Mouse (Mus musculus) limb, embryonic 15.5 days (tissue): ENCODE measurements around the gene Lsm4. TPM values are rescaled to one million over a fixed set of nuclear protein-coding genes. Genes with fewer than 3 reads are reported as not detected.

Experiments
- ATAC-seq: fragments of 200-750 bp; cut with Nextera tagmentation; 2 replicates; pipeline ENCODE4 v1.8.0; 2017; ENCODE audit warnings: low read depth, moderate TSS enrichment; ENCODE audit not compliant: insufficient number of reproducible peaks, low FRiP score, low TSS enrichment
- H3K27ac ChIP-seq: fragments of 300-500 bp; sonication (generic); 2 replicates; pipeline ENCODE4 v1.5.1; 2015; ENCODE audit warnings: moderate library complexity, mild to moderate bottlenecking, inconsistent platforms
- H3K27me3 ChIP-seq: fragments of 300-500 bp; sonication (generic); 2 replicates; pipeline ENCODE4 v1.6.1; 2015; ENCODE audit warnings: inconsistent platforms
- H3K36me3 ChIP-seq: fragments of 300-500 bp; sonication (generic); 2 replicates; pipeline ENCODE4 v1.6.1; 2015; ENCODE audit warnings: inconsistent platforms
- H3K4me1 ChIP-seq: fragments of 300-500 bp; sonication (generic); 2 replicates; pipeline ENCODE4 v1.6.1; 2015; ENCODE audit warnings: inconsistent platforms
- H3K4me2 ChIP-seq: fragments of 300-500 bp; sonication (generic); 2 replicates; pipeline ENCODE4 v1.6.1; 2015; ENCODE audit warnings: mild to moderate bottlenecking, inconsistent platforms
- H3K4me3 ChIP-seq: fragments of 300-500 bp; sonication (generic); 2 replicates; pipeline ENCODE4 v1.5.1; 2015; ENCODE audit warnings: mild to moderate bottlenecking, inconsistent platforms
- H3K9ac ChIP-seq: fragments of 300-500 bp; sonication (generic); 2 replicates; pipeline ENCODE4 v1.6.1; 2015; ENCODE audit warnings: inconsistent platforms
- H3K9me3 ChIP-seq: fragments of 300-500 bp; sonication (generic); 2 replicates; pipeline ENCODE4 v1.6.1; 2016; ENCODE audit warnings: inconsistent platforms
- WGBS: fragments of 180-500 bp; shearing (Covaris S2); methylation state at CpG from one replicate; pipeline ENCODE4 v1.1.7; 2015; 5-methylcytosine and 5-hydroxymethylcytosine counted together
- polyA plus RNA-seq: library from polyadenylated mRNA; unstranded; fragments of >200 nt; fragmentation: Nextera tagmentation; extraction: Ambion mirVana; gene quantifications from 2 replicates; pipeline ENCODE4 v1.2.1, GENCODE M21; 2015

Gene Lsm4
- polyA plus RNA-seq, 1 experiment from 2014 or later, result 199 TPM

- no peaks in the 10 kb centered on the region; the same call in 1 of the 2 replicates for H3K4me1 ChIP-seq
Measured at GRCm38 (mm10) chr8:70708281-70708680, 35.2 kb downstream of the Lsm4 start.

GRCm38 (mm10) chr8:70709794-70710193, 36.7 kb downstream of the Lsm4 start:
- Histone ChIP-seq H3K4me1 (no peaks in the 10 kb centered on the region), H3K27me3 (no peaks in the 10 kb centered on the region), H3K4me2 (no peak overlapping the region), H3K27ac (no peak overlapping the region), H3K9me3 (no peaks in the 10 kb centered on the region), H3K4me3 (no peak overlapping the region), H3K36me3 (no peaks in the 10 kb centered on the region), H3K9ac (no peak overlapping the region)
- ATAC-seq, result no peak
- 93% methylated on average over 9 of the region's 9 CpGs for WGBS

More at GRCm38 (mm10) chr8:70708281-70708680, 35.2 kb downstream of the Lsm4 start:
- H3K36me3 ChIP-seq, result no peaks in the 10 kb centered on the region
- no peak for ATAC-seq
- no peak overlapping the region for H3K9ac ChIP-seq
- H3K9me3 ChIP-seq, result no peaks in the 10 kb centered on the region
- no peak overlapping the region for H3K27ac ChIP-seq
- no peak overlapping the region for H3K4me2 ChIP-seq
- WGBS, result 88% methylated on average over 14 of the region's 14 CpGs
- no peaks in the 10 kb centered on the region for H3K27me3 ChIP-seq
- H3K4me3 ChIP-seq, result no peak overlapping the region

GRCm38 (mm10) chr8:70710296-70710695, 37.2 kb downstream of the Lsm4 start:
- no peaks in the 10 kb centered on the region for H3K4me1 ChIP-seq
- H3K4me3 ChIP-seq, result no peak overlapping the region
- no peaks in the 10 kb centered on the region for H3K36me3 ChIP-seq
- no peaks in the 10 kb centered on the region for H3K27me3 ChIP-seq
- WGBS, result 91% methylated on average over 1 of the region's 1 CpGs
- H3K4me2 ChIP-seq, result no peak overlapping the region
- H3K27ac ChIP-seq, result no peak overlapping the region
- H3K9ac ChIP-seq, result no peak overlapping the region
- no peaks in the 10 kb centered on the region for H3K9me3 ChIP-seq
- ATAC-seq, result no peak

DNA sequence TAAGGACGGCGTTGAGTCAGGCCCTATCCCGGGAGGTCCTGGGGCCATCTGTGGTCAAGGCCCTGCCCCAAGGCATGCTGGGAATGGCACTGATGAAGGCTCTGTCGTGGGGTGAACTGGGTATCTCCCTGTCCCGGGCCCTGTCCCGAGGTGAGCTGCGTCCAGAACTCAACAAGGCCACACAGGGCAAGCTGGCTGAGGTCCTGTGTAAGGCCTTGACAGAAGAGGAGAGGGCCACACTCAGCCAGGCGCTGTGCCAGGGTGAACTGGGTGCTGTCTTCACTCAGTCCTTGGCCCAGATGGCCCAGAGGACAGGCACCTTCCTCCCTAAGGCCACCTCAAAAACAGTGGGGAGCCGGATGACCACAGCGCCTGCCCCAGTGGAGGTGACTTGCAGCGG, 38.0 kb downstream of the Lsm4 start:
- H3K9me3 ChIP-seq, result no peaks in the 10 kb centered on the region
- 87% methylated on average over 11 of the region's 11 CpGs for WGBS
- H3K27me3 ChIP-seq, result no peaks in the 10 kb centered on the region
- H3K36me3 ChIP-seq, result no peaks in the 10 kb centered on the region
- no peak overlapping the region for H3K4me3 ChIP-seq
- no peak overlapping the region for H3K9ac ChIP-seq
- H3K27ac ChIP-seq, result no peak overlapping the region
- no peaks in the 10 kb centered on the region for H3K4me1 ChIP-seq
- ATAC-seq, result no peak
- no peak overlapping the region for H3K4me2 ChIP-seq

GRCm38 (mm10) chr8:70713991-70714390, 40.9 kb downstream of the Lsm4 start:
- Histone ChIP-seq H3K36me3 (no peaks in the 10 kb centered on the region), H3K4me1 (peaks cover 3% of the 10 kb centered on the region; the same call in 1 of the 2 replicates), H3K4me2 (no peak overlapping the region), H3K9me3 (no peaks in the 10 kb centered on the region), H3K4me3 (no peak overlapping the region), H3K27ac (no peak overlapping the region), H3K27me3 (0 out of 2 replicates have a peak, but pooled peaks cover 7% of the 10 kb centered on the region), H3K9ac (no peak overlapping the region)
- no peak for ATAC-seq
- WGBS, result 75% methylated on average over 7 of the region's 7 CpGs

DNA sequence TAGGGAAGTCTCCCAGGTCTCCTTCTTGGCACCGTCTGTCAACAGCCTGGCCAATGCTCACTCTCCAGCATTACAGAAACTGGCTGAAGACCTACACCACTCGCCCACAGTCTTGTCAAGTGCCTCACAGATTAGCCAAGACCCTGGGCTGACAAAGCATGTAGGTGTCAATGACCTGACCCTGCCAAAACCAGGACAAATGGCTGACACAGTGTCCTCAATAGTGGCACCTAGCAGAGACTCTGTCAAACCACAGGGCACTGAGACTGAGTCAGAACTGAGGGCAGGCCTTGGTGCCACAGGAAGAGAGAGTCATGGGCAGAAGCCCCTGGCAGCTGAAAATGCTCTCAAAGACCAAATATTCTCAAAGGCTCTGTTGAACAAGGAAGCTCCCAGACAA, 42.0 kb downstream of the Lsm4 start:
- peaks cover 3% of the 10 kb centered on the region; the same call in 1 of the 2 replicates for H3K4me1 ChIP-seq
- ATAC-seq, result no peak
- no peak overlapping the region for H3K4me3 ChIP-seq
- no peaks in the 10 kb centered on the region for H3K9me3 ChIP-seq
- WGBS, result 52% methylated on average over 2 of the region's 2 CpGs
- H3K9ac ChIP-seq, result no peak overlapping the region
- H3K27ac ChIP-seq, result no peak overlapping the region
- 0 out of 2 replicates have a peak, but pooled peaks cover 7% of the 10 kb centered on the region for H3K27me3 ChIP-seq
- no peak overlapping the region for H3K4me2 ChIP-seq
- no peaks in the 10 kb centered on the region for H3K36me3 ChIP-seq

DNA sequence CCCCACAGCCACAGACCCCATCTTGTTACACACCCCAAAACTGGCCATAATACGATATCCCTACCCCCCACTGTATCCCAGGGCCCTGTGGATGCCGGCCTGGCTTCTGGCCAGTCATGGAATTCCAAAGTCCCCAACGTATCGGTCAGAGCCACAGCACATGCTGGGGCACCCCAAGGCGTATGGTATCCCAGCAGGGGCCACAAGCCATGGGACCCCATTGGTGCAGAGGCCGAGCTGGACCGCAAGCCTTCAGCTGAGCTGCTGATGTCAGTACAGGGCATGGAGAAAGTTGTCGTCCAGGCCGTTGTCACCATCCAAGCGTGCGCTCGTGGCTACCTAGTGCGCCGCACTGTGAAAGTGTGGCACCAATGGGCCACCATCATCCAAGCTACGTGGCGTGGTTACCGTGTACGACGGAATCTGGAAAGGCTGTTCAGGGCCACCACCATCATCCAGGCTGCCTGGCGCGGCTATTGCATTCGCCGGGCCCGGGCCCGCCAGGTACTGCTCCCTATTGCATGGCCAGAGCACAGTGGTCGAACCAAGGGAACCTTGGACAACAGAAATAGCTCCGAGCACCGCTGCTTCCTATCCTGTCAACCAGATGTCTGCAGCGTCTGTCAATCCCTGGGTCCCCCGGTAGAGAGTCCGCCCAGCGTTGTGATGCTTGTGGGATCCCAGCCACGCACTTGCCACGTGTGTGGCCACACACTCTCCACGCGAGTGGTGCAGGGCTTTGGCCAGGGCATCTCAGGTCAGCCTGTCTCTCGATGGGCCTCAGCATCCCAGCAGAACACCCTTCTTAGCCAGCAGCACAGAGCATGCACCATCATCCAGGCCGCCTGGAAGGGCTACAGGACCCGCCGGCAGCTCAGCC, 43.7 kb downstream of the Lsm4 start:
- H3K4me3 ChIP-seq, result no peak overlapping the region

DNA sequence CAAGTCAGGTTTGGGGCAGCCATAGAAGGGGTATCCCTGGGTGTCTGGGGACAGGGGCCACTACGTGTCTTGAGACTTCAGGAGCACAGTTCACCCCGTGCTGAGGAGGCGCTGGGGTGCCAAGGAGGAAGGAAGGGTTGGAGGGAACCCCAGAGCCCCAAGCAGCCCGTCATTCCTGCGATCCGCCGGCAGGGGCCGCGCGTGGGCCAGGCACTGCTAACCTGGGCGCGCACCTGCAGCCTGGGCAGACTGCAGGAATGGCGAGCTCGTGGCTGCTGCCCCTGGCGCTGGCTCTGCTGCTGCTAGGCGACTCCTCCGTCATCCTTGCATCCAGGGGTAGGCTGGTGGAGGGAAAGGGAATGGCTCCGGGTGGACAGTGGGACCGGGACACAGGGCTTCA, 45.2 kb downstream of the Lsm4 start, which contains the start of gene Gm3336:
Gene Gm3336, plus strand, starts transcription at position 247 of the 400 bp plus-strand sequence.
- peaks cover 3% of the 10 kb centered on the region; the same call in 1 of the 2 replicates for H3K4me1 ChIP-seq
- H3K27me3 ChIP-seq, result 0 out of 2 replicates have a peak, but pooled peaks cover 7% of the 10 kb centered on the region
- H3K27ac ChIP-seq, result no peak within 1 kb of the TSS
- H3K4me3 ChIP-seq, result no peak within 1 kb of the TSS
- H3K9me3 ChIP-seq, result no peaks in the 10 kb centered on the region
- ATAC-seq, result no peak
- 1% methylated on average over 19 of the region's 19 CpGs for WGBS
- no peak within 1 kb of the TSS for H3K9ac ChIP-seq
- H3K36me3 ChIP-seq, result no peaks in the 10 kb centered on the region
- H3K4me2 ChIP-seq, result no peak within 1 kb of the TSS

More for the DNA sequence above, 43.7 kb downstream of the Lsm4 start:
- no peak for ATAC-seq
- Histone ChIP-seq H3K27ac (no peak overlapping the region), H3K36me3 (no peaks in the 10 kb centered on the region), H3K27me3 (0 out of 2 replicates have a peak, but pooled peaks cover 7% of the 10 kb centered on the region), H3K4me1 (peaks cover 3% of the 10 kb centered on the region; the same call in 1 of the 2 replicates), H3K4me2 (no peak overlapping the region), H3K9me3 (no peaks in the 10 kb centered on the region), H3K9ac (no peak overlapping the region)
- 84% methylated on average over 40 of the region's 40 CpGs for whole genome bisulfite sequencing

- ATAC-seq, result no peak
- 0 out of 2 replicates have a peak, but pooled peaks cover 7% of the 10 kb centered on the region for H3K27me3 ChIP-seq
- no peaks in the 10 kb centered on the region for H3K36me3 ChIP-seq
- H3K4me2 ChIP-seq, result no peak overlapping the region
- H3K4me3 ChIP-seq, result no peak overlapping the region
- no peaks in the 10 kb centered on the region for H3K9me3 ChIP-seq
- H3K9ac ChIP-seq, result no peak overlapping the region
- H3K4me1 ChIP-seq, result peaks cover 3% of the 10 kb centered on the region; the same call in 1 of the 2 replicates
- H3K27ac ChIP-seq, result no peak overlapping the region
- WGBS, result 56% methylated on average over 9 of the region's 9 CpGs
Measured at GRCm38 (mm10) chr8:70719796-70720270, 46.8 kb downstream of the Lsm4 start.

- Histone ChIP-seq H3K9ac (no peak overlapping the region), H3K4me1 (peaks cover 3% of the 10 kb centered on the region; the same call in 1 of the 2 replicates), H3K4me3 (no peak overlapping the region), H3K27me3 (0 out of 2 replicates have a peak, but pooled peaks cover 8% of the 10 kb centered on the region), H3K9me3 (no peaks in the 10 kb centered on the region), H3K4me2 (no peak overlapping the region), H3K27ac (no peak overlapping the region), H3K36me3 (no peaks in the 10 kb centered on the region)
- 5% methylated on average over 3 of the region's 3 CpGs for WGBS
- no peak for ATAC-seq
Measured at GRCm38 (mm10) chr8:70720739-70721138, 47.7 kb downstream of the Lsm4 start.

- Histone ChIP-seq H3K9me3 (no peaks in the 10 kb centered on the region), H3K27ac (no peak overlapping the region), H3K4me3 (no peak overlapping the region), H3K36me3 (no peaks in the 10 kb centered on the region), H3K9ac (no peak overlapping the region), H3K4me2 (no peak overlapping the region), H3K4me1 (peaks cover 3% of the 10 kb centered on the region; the same call in 1 of the 2 replicates), H3K27me3 (peaks cover 15% of the 10 kb centered on the region)
- ATAC-seq, result no peak
- WGBS, result 78% methylated on average over 8 of the region's 8 CpGs
Measured at GRCm38 (mm10) chr8:70721601-70722000, 48.6 kb downstream of the Lsm4 start.
